Mouse (Mus musculus): Measurements from ENCODE around the gene Creb3l4.
A peak's percentile ranks its signal among the peaks of the same experiment; 100 is the strongest.
"Not testable (repeated sequence)": the region's sequence is repeated elsewhere in the genome, so short reads cannot be mapped to it uniquely, and the experiment has no call there.

Creb3l4 gene

DNA sequence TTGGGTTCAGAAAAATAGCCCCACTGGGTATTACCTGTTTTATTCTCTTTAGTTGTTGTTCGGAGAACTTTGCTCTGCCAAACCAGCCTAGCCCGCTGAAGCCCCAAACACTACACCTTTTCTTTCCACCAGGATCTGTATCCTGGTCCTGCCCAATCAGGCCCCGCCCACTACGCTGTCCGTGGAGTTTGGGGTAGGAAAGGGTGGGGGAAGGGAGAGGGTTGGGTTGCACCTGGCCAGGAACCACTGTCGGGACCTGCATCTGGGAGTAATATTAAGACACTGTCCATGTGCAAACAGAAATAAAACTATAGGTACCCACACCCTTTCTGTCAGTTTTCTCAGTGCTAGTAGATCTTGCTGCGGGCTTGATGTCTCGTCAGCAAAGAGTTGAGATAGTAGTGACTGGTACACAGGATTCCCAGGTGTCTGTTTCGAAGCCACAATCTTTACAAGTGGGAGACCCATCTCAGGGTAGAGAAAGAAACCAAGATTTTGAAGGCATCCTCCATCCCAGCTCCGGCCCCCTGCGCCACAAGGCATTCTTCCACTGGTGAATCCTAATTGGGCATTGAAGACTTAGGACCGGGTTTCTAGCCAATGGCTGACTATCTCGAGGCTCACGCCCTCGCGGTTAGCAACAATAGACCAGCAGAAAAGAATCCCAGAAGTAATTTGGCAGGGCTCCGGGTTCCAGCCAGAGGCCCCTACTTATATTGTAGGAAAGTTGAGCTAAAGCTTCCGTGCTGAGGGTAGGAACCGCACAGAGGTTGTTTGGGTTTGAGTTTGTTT, at the start of gene Creb3l4:
TSS of gene Creb3l4 (minus strand) at position 529 of the 792 bp plus-strand sequence.
- DNase-seq (ENCODE audit: low spot score in 2 of 2): peak in 1 of 2 experiments; percentile 59

DNA sequence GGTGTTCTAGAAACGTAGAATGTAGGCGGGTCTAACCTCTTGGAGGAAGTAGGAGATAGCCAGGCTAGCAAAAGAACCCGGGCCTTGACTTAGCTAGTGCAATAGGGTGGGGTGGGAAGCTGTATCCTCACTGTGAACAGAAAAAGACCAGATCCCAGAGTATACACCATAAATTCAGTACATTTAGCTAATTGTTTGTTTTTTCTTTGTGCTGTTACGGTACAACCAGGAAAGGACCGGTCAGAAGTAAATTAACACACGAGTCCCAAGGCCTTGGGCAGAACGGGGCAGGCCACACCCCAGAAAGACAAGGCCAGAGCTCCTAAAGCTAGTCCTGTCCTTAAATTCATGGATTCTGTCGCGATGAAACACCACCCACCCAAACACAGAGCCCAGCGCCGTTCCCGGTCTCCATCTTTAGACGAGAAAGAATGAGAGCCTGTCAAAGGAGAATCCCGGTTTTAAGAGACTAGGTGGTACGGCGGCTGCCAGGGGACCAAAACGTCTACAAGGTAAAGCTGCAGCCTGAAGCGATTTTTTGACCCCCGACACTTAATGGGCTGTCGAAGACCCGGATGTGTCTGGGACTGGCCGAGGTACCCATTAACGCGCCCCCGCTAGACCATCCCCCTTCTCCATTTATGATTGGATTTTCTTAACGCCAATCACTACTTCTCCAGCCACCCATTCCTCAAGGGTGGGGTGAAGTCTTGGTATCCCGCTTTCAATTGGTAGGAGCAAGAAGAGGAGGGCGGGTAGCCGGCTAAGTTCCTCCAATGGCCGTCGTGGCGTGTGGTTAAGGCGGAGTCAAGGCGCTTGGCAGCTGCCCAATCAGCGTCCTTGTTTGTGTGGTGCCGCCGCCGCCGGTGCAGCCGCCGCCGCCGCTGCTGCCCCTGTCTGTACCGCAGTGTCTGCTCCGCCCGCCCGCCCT, 49.3 kb upstream of the Creb3l4 start, which contains the start of gene Gatad2b:
TSS of gene Gatad2b (plus strand) at position 834 of the 931 bp plus-strand sequence.
- peak; percentile 100 for DNase-seq (ENCODE audit: low spot score in 2 of 2)

DNA sequence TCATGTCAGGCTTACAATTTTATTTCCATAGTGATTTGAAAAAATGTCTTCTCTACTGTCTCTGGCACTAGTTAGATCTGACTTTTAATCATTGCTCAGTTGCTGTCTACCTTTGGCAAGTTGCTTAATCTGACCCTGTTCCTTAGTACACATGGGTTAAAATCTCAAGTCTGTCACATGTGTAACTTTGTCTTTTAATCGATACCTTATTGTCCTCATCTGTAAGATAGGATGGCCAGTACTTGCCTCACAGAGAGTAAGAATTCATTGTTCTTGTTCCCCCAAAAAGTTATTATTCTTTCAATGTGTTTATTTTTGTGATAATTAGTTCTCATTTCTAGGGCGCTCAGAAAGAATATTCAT, 48.7 kb upstream of the Creb3l4 start:
- DNase-seq (ENCODE audit: low spot score in 2 of 2): no peak

DNA sequence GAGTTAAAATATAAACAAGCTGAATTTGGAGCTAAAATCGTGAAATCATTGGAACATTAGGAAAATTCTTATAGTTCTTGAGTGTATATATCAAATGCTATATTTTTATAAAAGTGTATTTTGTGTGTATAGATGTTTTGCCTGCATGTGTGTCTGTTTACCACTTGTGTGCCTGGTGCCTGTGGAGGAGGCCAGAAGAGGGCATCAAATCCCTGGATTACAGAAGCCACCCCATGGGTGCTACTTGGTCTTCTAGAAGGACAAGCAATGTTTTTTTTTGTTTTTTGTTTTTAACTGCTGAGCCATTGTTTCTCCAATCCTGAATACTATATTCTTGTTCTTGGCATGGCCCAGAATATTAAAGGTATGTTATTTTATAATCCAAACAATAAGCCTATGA, 47.3 kb upstream of the Creb3l4 start:
- peak in 1 of 2 experiments; percentile 27 for DNase-seq (ENCODE audit: low spot score in 2 of 2)

DNA sequence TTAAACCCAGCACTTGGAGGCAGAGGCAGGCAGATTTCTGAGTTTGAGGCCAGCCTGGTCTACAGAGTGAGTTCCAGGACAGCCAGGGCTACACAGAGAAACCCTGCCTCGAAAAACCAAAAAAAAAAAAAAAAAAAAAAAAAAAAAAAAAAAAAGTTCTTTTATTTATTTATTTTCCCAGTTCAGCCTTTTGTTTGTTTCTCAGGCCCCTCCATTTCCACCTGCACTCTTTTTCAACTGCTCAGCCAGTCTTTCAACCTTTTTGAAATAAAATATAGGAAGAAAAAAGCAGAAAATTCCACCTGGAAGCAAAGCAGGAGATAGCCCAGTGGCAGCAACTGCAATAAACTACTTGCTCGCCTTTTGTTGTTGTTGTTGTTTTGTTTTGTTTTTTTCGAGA, 46.1 kb upstream of the Creb3l4 start:
- not testable (repeated sequence) for DNase-seq (ENCODE audit: low spot score in 2 of 2)

DNA sequence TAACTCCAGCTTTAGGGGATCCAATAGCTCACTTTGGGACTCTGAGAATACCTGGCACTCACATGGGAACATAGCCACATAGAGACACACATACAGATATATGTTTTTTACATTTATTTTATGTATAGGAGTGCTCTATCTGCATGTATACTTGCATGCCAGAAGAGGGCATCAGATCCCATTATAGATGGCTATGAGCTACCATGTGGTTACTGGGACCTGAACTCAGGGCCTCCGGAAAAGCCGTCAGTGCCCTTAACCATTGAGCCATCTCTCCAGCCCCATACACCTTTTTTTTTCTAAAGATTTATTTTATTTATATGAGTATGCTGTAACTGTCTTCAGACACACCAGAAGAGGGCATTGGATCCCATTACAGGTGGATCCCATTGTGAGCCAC, 40.8 kb upstream of the Creb3l4 start:
- no peak for DNase-seq (ENCODE audit: low spot score in 2 of 2)

DNA sequence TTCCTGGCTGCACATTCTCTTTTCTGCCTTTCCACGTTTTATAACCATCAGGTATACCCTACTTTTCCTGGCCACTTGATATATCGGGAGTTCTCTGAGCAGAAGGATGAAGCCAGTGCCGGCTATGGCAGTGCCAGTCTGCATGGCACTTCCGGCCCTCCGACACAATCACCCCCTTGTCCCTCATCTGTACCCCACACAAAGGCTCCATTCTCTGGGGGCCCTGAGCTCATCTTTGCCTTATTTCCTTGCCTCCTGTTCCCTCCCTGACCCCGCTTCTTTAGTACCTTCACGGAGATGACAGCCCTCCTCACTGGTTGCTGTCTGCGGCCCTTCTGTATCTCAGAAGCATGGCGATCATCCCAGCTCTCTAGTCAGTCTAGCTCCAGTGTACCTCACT, 37.4 kb upstream of the Creb3l4 start:
- no peak for DNase-seq (ENCODE audit: low spot score in 2 of 2)

DNA sequence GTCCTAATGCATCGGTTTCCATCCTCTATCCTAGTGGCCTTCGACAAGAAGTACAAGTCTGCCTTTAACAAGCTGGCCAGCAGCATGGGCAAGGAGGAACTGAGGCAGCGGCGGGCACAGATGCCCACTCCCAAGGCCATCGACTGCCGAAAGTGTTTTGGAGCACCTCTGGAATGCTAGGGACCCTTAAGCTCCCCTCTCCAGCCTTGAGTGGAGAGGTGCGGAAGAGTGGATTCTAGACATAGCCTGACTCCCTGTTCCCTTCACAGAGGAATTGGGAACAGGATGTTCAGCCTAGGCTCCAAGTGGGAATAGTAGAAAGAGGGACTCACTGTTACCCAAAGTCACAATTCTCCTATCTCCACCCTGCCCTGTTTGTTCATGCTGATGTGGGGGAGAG, 36.4 kb upstream of the Creb3l4 start:
- DNase-seq (ENCODE audit: low spot score in 2 of 2): no peak

DNA sequence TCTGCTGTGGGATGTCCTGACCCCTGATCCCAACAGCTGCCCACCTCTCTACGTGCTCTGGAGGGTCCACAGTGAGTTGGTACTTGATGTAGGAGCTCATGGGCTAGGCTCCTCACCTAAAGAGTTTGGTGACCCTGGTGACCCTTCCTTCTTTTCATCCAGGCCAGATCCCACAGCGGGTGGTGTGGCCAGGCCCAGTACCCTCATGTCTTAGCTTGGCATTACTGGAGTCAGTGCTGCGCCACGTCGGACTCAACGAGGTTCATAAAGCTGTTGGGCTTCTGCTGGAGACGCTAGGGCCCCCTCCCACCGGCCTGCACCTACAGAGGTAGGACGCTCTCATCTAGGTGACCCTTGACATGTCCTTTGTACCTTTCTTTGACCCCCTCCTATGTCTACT, 35.9 kb upstream of the Creb3l4 start:
- no peak for DNase-seq (ENCODE audit: low spot score in 2 of 2)

DNA sequence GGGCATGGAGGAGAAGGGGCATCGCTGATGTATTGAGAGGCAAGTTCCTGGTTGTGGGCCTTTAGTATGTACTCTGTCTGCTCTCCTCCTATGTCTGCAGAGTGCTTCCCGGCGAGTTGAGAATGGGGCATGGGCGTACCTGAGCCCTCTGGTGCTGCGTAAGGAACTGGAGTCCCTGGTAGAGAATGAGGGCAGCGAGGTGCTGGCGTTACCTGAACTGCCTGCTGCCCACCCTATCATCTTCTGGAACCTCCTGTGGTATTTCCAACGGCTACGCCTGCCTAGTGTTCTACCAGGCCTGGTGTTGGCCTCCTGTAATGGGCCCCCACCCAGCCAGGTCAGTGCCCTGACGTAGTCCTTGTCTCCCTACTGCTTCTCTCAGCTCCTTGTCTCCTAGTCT, 34.9 kb upstream of the Creb3l4 start:
- no peak for DNase-seq (ENCODE audit: low spot score in 2 of 2)

DNA sequence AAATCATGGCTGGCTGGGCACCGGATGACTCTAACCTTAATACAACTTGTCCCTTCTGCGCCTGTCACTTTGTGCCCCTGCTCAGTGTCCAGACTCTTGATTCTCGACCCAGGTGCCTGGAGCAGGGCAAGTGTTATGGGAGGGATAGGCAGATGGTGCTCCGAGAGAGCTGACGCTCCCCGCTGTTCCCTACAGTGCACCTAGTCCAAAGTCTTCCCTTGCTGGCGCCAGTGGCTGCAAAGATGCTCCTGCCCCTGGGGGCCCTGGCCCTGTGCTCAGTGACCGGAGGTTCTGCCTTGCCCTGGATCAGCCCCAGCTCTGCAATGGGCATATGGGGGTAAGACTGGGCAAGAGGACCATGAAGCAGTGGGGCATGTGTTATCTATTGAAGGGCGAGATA, 34.5 kb upstream of the Creb3l4 start:
- DNase-seq (ENCODE audit: low spot score in 2 of 2): no peak

DNA sequence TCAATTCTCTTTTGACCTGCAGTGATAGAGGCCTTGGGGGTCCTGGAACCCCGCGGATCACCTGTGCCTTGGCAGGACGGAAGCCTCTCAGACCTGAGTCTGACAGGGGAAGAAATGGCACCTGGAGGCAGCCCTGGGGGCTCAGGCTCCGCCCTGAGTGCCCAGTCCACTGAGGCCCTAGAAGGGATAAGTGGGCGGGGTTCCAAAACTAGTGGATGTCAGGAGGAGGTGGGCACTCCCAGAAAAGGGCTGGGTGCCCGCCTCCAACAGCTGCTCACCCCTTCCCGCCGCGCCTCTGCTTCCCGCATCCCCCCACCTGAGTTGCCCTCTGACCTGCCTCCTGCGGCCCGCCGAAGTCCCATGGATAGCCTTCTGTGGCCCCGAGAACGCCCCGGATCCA, 33.5 kb upstream of the Creb3l4 start:
- DNase-seq (ENCODE audit: low spot score in 2 of 2): no peak

DNA sequence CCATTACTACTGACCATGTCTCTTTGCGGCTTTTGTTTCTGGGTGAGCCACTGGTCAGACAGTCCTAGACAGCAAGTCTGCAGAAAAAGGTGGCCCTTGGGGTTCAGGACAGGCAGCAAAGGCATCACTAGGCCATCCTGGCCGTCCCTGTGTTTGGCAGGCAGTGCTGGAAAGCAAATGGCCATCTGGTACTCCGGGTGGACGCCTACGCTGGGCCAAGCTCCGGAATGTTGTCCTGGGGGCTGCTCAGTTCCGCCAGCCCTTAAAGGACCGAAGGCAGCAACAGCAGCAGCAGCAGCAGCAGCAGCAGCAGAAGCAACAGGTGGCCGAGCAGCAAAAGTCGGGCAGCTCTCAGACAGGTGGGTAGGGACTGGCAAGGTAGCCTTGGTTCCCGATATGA, 32.0 kb upstream of the Creb3l4 start:
- no peak for DNase-seq (ENCODE audit: low spot score in 2 of 2)

DNA sequence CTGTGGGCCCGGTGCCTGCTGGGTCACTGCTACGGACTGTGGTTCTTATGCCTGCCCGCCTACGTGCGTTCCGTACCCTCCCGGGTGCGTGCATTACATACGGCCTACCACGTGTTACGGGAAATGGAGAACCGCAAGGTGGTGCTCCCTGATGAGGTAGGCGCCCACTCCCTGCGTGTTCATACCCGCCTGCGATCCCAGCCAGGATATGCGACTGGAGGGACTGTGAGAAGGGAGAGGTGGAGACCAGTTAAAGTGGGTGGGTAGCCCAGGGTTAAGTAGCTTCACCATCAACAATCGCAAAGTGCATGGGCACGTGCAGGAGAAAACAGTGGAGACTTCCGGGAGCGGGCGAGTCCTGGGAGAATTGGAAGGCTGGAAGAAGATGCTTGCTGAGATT, 30.5 kb upstream of the Creb3l4 start:
- DNase-seq (ENCODE audit: low spot score in 2 of 2): no peak

DNA sequence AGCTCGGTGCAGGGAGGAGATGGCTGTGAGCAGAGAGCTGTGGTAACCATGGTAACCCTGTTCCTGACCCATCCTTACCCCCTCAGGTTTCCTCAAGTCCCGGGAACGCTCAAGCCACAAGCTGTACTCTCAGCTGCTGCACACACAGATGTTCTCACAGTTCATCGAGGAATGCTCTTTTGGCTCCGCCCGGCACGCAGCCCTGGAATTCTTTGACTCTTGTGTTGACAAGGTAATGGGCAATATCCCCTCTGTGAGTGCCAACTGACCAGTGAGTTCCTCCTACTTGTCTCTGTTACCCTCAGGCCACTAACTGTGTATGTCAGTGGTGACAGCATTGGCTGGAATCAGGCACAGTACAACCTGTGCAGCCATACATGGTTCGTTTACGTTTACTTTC, 28.9 kb upstream of the Creb3l4 start:
- no peak for DNase-seq (ENCODE audit: low spot score in 2 of 2)

DNA sequence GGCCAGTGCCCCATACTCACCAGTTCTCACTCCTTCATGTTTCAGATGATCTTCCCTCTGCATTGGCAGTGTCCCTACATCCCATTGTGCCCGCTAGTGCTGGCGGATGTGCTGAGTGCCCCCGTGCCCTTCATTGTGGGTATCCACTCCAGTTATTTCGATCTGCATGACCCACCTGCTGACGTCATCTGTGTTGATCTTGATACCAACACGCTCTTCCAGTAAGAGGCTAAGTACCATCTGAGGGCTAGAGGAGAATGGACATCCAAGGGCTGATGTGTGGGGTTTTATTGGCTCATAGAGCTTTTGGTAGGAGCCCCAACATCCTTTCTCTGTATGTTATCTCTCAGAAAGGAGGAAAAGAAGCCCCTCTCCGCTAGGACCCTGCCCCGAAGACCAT, 27.5 kb upstream of the Creb3l4 start:
- DNase-seq (ENCODE audit: low spot score in 2 of 2): no peak

DNA sequence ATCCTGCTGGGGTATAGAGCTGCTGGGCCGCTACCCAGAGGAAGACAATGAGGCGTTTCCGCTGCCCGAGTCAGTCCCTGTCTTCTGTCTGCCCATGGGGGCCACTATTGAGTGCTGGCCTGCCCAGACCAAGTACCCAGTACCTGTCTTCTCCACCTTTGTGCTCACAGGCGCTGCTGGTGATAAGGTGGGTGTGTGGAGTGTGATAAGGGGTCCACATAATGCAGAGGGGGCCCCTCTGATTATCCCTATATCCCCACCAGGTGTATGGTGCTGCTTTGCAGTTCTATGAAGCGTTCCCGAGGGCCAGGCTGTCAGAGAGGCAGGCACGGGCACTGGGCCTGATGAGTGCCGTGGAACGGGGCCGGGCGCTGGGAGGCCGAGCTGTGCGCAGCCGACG, 25.7 kb upstream of the Creb3l4 start:
- DNase-seq (ENCODE audit: low spot score in 2 of 2): no peak

DNA sequence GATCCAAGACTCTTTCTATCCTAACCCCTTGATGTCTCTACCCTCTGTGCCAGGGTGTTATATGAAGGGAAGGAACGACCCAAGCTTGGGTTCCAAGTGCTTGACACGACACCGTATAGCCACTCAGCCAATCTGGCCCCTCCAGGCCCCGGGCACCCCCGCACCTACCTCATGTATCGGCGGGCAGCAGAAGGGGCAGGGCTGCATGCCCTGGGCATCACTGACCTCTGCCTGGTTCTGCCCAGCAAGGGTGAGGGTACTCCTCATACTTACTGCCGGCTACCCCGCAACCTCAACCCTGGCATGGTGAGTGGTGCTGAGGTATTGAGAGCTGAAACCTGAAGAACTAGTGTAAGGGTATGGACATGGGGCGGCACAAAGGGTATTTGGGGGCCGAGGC, 24.9 kb upstream of the Creb3l4 start:
- DNase-seq (ENCODE audit: low spot score in 2 of 2): no peak

DNA sequence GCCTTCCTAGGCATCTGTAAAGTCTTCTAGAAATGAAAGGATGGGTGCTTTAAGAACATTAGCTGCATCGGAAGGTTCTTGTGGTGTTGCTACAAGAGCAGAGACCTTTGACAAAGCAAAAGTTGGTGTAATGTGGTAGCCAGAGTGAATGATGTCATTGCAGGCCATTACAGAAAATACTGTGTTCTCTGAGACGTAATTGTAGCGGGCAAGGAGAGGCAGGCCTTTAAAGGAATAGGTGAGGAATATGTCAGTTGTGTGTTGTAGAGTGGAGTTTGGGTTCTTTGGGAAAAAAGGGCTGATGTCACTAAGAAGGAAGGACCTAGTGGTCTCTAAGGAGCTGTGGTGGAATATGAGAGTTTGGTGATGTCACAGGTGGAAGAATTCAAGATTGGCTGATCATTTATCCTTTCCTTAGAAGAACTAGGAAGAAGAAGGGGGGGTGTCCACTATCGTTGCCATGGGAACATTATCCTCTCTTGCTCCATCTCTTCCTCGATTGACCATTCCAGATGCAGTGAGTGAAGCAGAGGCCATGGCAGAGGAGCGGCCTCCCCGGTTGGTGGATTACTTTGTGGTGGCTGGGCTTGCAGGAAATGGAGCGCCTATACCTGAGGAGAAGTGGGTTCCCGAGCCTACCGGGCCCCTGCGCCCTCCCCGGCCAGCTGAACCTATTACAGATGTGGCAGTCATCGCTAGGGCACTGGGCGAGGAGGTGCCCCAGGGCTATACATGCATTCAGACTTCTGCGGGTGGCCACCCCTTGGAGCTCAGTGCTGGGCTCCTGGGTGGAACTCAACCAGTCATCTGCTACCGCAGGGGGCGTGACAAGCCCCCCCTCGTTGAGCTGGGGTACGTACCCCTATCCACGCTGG, 23.8 kb upstream of the Creb3l4 start:
- no peak for DNase-seq (ENCODE audit: low spot score in 2 of 2)

DNA sequence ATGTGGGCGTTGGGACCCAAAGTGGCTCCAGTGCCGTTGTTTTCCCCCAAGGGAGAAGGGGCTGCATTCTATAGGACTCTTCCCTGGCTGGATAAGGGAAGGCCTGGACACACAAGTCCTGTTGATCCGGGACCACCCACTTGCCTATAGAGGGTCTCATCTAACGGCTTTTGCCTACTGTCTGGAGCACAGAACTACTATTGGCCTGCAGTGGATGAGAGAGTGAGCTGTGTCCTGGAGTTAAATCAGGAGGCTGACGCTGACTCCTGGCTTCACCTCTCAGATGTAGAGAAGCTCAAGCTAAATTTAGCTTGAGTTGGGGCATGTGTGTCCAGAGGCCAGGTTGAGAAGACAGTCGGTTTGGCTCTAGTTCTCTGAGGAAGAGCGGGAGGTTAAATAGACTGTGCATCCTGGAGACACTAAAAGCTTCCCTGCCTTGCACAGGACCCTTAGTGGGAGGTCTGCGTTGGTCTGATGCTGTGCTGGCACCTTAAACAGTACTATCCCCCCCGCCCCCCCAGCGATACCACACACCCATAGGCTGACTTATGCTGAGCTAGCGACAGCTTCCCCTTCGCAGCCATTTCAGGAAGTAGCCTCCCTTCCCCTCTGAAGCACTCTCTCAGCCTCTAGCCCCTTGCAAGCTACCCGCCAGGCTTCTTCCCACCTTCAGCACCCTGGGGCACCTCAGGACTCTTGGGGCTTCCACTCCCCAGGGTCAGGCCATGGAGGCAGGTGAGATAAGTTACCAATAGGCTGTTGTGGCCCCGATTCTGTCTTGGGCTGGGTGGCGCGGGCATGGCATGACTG, 22.8 kb upstream of the Creb3l4 start:
- no peak for DNase-seq (ENCODE audit: low spot score in 2 of 2)

All from right cerebral cortex, postnatal 10 days (tissue).